Mouse (Mus musculus) embryonic facial prominence, embryonic 15.5 days (tissue): ENCODE measurements around the gene Col23a1. TPM values are rescaled to one million over a fixed set of nuclear protein-coding genes. Genes with fewer than 3 reads are reported as not detected.
"Not testable (repeated sequence)": the region's sequence is repeated elsewhere in the genome, so short reads cannot be mapped to it uniquely, and the experiment has no call there.

Source experiments
- ATAC-seq: fragments of 200-750 bp; cut with Nextera tagmentation; 2 replicates; pipeline ENCODE4 v1.8.0; 2017; ENCODE audit warnings: low read depth, moderate TSS enrichment; ENCODE audit not compliant: insufficient number of reproducible peaks, low FRiP score, low TSS enrichment
- H3K27ac ChIP-seq: fragments of 300-500 bp; sonication (generic); replicated peaks from 2 replicates; pipeline ENCODE4 v1.5.1; 2015; ENCODE audit warnings: mild to moderate bottlenecking, inconsistent platforms
- H3K27me3 ChIP-seq: fragments of 300-500 bp; sonication (generic); 2 replicates; pipeline ENCODE4 v1.6.1; 2015; ENCODE audit warnings: inconsistent platforms
- H3K36me3 ChIP-seq: fragments of 300-500 bp; sonication (generic); 2 replicates; pipeline ENCODE4 v1.6.1; 2015; ENCODE audit warnings: mild to moderate bottlenecking, inconsistent platforms
- H3K4me1 ChIP-seq: fragments of 300-500 bp; sonication (generic); 2 replicates; pipeline ENCODE4 v1.6.1; 2015; ENCODE audit warnings: inconsistent platforms
- H3K4me2 ChIP-seq: fragments of 300-500 bp; sonication (generic); replicated peaks from 2 replicates; pipeline ENCODE4 v1.6.1; 2015; ENCODE audit warnings: mild to moderate bottlenecking, inconsistent platforms
- H3K4me3 ChIP-seq: fragments of 300-500 bp; sonication (generic); replicated peaks from 2 replicates; pipeline ENCODE4 v1.5.1; 2015; ENCODE audit warnings: mild to moderate bottlenecking, inconsistent platforms
- H3K9ac ChIP-seq: fragments of 300-500 bp; sonication (generic); 2 replicates; pipeline ENCODE4 v1.6.1; 2015; ENCODE audit warnings: inconsistent platforms
- H3K9me3 ChIP-seq: fragments of 300-500 bp; sonication (generic); replicated peaks from 2 replicates; pipeline ENCODE4 v1.6.1; 2016; ENCODE audit warnings: inconsistent platforms
- WGBS: fragments of 180-500 bp; shearing (Covaris S2); methylation state at CpG from one replicate; pipeline ENCODE4 v1.1.7; 2015; 5-methylcytosine and 5-hydroxymethylcytosine counted together
- polyA plus RNA-seq: library from polyadenylated mRNA; unstranded; fragments of >200 nt; fragmentation: Nextera tagmentation; extraction: Ambion mirVana; gene quantifications from 2 replicates; pipeline ENCODE4 v1.2.1, GENCODE M21; 2015

Gene Col23a1
- polyA plus RNA-seq, 1 experiment from 2014 or later = 26.2 TPM

- Histone ChIP-seq H3K9ac (no peak overlapping the region), H3K4me2 (no peak overlapping the region), H3K36me3 (no peaks in the 10 kb centered on the region), H3K27me3 (no peaks in the 10 kb centered on the region), H3K4me1 (peaks cover 12% of the 10 kb centered on the region), H3K9me3 (no peaks in the 10 kb centered on the region), H3K27ac (peak overlapping the region; percentile 94), H3K4me3 (no peak overlapping the region)
- no peak for ATAC-seq
- 74% methylated on average over 8 of the region's 8 CpGs for WGBS
Observed at GRCm38 (mm10) chr11:51614256-51614655, 324.5 kb downstream of the Col23a1 start.

GRCm38 (mm10) chr11:51615129-51615528, 325.4 kb downstream of the Col23a1 start:
- no peaks in the 10 kb centered on the region for H3K27me3 ChIP-seq
- peak overlapping the region; percentile 94 for H3K27ac ChIP-seq
- H3K4me1 ChIP-seq = peaks cover 14% of the 10 kb centered on the region
- H3K36me3 ChIP-seq = no peaks in the 10 kb centered on the region
- H3K9me3 ChIP-seq = no peaks in the 10 kb centered on the region
- ATAC-seq = no peak
- H3K4me3 ChIP-seq = peak overlapping the region; percentile 49
- peak overlapping the region; percentile 53 for H3K9ac ChIP-seq
- H3K4me2 ChIP-seq = peak overlapping the region; percentile 82
- WGBS = 28% methylated on average over 7 of the region's 7 CpGs

GRCm38 (mm10) chr11:51615601-51616000, 325.9 kb downstream of the Col23a1 start:
- Histone ChIP-seq H3K27ac (peak overlapping the region; percentile 94), H3K9me3 (no peaks in the 10 kb centered on the region), H3K4me3 (peak overlapping the region; percentile 49), H3K9ac (peak overlapping the region; percentile 53), H3K36me3 (no peaks in the 10 kb centered on the region), H3K4me1 (peaks cover 19% of the 10 kb centered on the region), H3K4me2 (peak overlapping the region; percentile 82), H3K27me3 (no peaks in the 10 kb centered on the region)
- under 1% methylated on average over 14 of the region's 14 CpGs for WGBS
- ATAC-seq = peak; percentile 66; the same call in 1 of the 2 replicates

GRCm38 (mm10) chr11:51616113-51616512, 326.4 kb downstream of the Col23a1 start:
- not testable (repeated sequence) for H3K9me3 ChIP-seq, ATAC-seq, H3K36me3 ChIP-seq, H3K27me3 ChIP-seq
- Histone ChIP-seq H3K9ac (peak overlapping the region; percentile 53; the same call in 1 of the 2 replicates), H3K27ac (peak overlapping the region; percentile 94; the same call in 1 of the 2 replicates), H3K4me2 (peak overlapping the region; percentile 82), H3K4me1 (peaks cover 24% of the 10 kb centered on the region), H3K4me3 (peak overlapping the region; percentile 49; the same call in 1 of the 2 replicates)
- 93% methylated on average over 7 of the region's 7 CpGs for WGBS

- Histone ChIP-seq H3K27ac (no peak overlapping the region), H3K4me3 (no peak overlapping the region), H3K36me3 (peaks cover 17% of the 10 kb centered on the region), H3K9ac (no peak overlapping the region), H3K4me2 (no peak overlapping the region), H3K27me3 (no peaks in the 10 kb centered on the region), H3K4me1 (peaks cover 30% of the 10 kb centered on the region), H3K9me3 (no peaks in the 10 kb centered on the region)
- ATAC-seq = no peak
- 3% methylated on average over 4 of the region's 4 CpGs for WGBS
Observed at GRCm38 (mm10) chr11:51617693-51618092, 328.0 kb downstream of the Col23a1 start.

- Histone ChIP-seq H3K9me3 (no peaks in the 10 kb centered on the region), H3K4me1 (peaks cover 30% of the 10 kb centered on the region), H3K27me3 (no peaks in the 10 kb centered on the region), H3K9ac (no peak overlapping the region), H3K4me3 (peak overlapping the region; percentile 90), H3K36me3 (peaks cover 29% of the 10 kb centered on the region), H3K27ac (0 out of 2 replicates have a peak overlapping the region, but pooled peaks have one; percentile 53), H3K4me2 (peak overlapping the region; percentile 76)
- WGBS = 47% methylated on average over 8 of the region's 8 CpGs
- no peak for ATAC-seq
Observed at GRCm38 (mm10) chr11:51618894-51619408, 329.2 kb downstream of the Col23a1 start.

- Histone ChIP-seq H3K27me3 (no peaks in the 10 kb centered on the region), H3K36me3 (peaks cover 35% of the 10 kb centered on the region), H3K4me2 (peak within 1 kb of the TSS; percentile 76), H3K9me3 (no peaks in the 10 kb centered on the region), H3K9ac (peak within 1 kb of the TSS; percentile 64), H3K4me1 (peaks cover 30% of the 10 kb centered on the region), H3K27ac (peak within 1 kb of the TSS; percentile 63), H3K4me3 (peak within 1 kb of the TSS; percentile 90)
- ATAC-seq = peak; percentile 93
- under 1% methylated on average over 51 of the region's 51 CpGs for WGBS
Observed at GRCm38 (mm10) chr11:51619409-51620060, 329.8 kb downstream of the Col23a1 start, which contains the start of gene Nhp2. Nhp2 (plus strand) TSS chr11:51619735.

GRCm38 (mm10) chr11:51620084-51620483, 330.4 kb downstream of the Col23a1 start:
- H3K9me3 ChIP-seq = no peaks in the 10 kb centered on the region
- peak overlapping the region; percentile 76 for H3K4me2 ChIP-seq
- ATAC-seq = no peak
- peak overlapping the region; percentile 64 for H3K9ac ChIP-seq
- under 1% methylated on average over 11 of the region's 11 CpGs for WGBS
- peak overlapping the region; percentile 63 for H3K27ac ChIP-seq
- H3K4me3 ChIP-seq = peak overlapping the region; percentile 90
- H3K36me3 ChIP-seq = peaks cover 41% of the 10 kb centered on the region
- H3K27me3 ChIP-seq = no peaks in the 10 kb centered on the region
- H3K4me1 ChIP-seq = peaks cover 25% of the 10 kb centered on the region

GRCm38 (mm10) chr11:51621776-51622175, 332.1 kb downstream of the Col23a1 start:
- WGBS = 95% methylated on average over 2 of the region's 2 CpGs
- H3K9me3 ChIP-seq = no peaks in the 10 kb centered on the region
- H3K4me3 ChIP-seq = no peak overlapping the region
- no peak overlapping the region for H3K27ac ChIP-seq
- H3K27me3 ChIP-seq = no peaks in the 10 kb centered on the region
- peaks cover 18% of the 10 kb centered on the region for H3K4me1 ChIP-seq
- ATAC-seq = no peak
- H3K36me3 ChIP-seq = peaks cover 56% of the 10 kb centered on the region
- H3K9ac ChIP-seq = no peak overlapping the region
- H3K4me2 ChIP-seq = no peak overlapping the region

- H3K4me1 ChIP-seq = peaks cover 18% of the 10 kb centered on the region
- ATAC-seq = no peak
- H3K4me3 ChIP-seq = no peak overlapping the region
- no peaks in the 10 kb centered on the region for H3K27me3 ChIP-seq
- peaks cover 68% of the 10 kb centered on the region for H3K36me3 ChIP-seq
- H3K9ac ChIP-seq = no peak overlapping the region
- no peak overlapping the region for H3K4me2 ChIP-seq
- no peaks in the 10 kb centered on the region for H3K9me3 ChIP-seq
- WGBS = 84% methylated on average over 7 of the region's 7 CpGs
- H3K27ac ChIP-seq = no peak overlapping the region
Observed at GRCm38 (mm10) chr11:51622971-51623491, 333.3 kb downstream of the Col23a1 start.

- no peak overlapping the region for H3K9ac ChIP-seq
- 74% methylated on average over 5 of the region's 5 CpGs for WGBS
- no peaks in the 10 kb centered on the region for H3K27me3 ChIP-seq
- no peak for ATAC-seq
- H3K9me3 ChIP-seq = no peaks in the 10 kb centered on the region
- H3K4me2 ChIP-seq = no peak overlapping the region
- H3K27ac ChIP-seq = no peak overlapping the region
- H3K36me3 ChIP-seq = peaks cover 80% of the 10 kb centered on the region
- H3K4me3 ChIP-seq = no peak overlapping the region
- peaks cover 14% of the 10 kb centered on the region for H3K4me1 ChIP-seq
Observed at GRCm38 (mm10) chr11:51625187-51625820, 335.6 kb downstream of the Col23a1 start.
